Comparison of ENCODE assay signal across 21 mouse cellular contexts in the genomic region with DNA sequence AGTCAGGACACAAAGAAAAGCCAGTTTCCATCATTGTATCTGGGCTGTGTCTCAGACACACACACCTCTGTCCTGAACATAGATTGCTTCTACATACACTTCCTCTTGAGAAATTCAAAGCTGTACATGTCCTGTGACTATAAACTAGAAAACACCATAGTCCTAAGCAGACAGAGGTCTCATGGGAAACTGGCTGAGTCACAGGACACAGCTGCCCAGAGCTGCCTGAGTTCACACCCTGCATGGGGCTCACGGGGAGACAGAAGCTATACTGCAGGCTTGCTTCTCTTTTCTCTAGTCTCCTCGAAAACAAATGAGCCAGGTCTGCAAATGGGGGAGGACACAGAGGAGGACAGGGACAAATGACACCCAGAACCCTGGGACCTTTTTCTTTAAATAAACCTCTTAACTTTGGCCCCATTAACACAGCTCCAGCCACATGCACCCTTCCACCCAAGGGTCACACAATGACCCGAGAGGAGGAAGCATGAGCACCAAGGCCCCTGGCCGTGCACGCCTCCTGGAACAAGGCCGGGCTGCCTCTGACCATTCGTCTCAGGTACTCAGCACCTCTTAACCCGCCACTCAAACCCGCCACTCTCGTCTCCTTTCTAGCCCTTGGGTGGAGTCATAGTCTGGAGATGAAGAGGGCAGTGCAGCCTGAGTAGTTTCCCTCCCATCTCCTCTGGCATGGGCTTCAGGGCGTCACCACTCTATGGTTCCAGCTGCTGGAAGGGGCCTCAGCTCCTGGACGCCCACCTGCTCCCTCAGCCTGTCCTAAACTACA. TPM values are rescaled to one million over a fixed set of nuclear protein-coding genes. Genes with fewer than 3 reads are reported as not detected.
DNase-seq lines count a peak whose midpoint lies in the region; ATAC-seq and TF ChIP-seq lines count a peak whose summit lies in the region.
"Had no signal": no experiment of that assay in that cellular context is flagged by ENCODE, and none has a peak within 500 bp of the region (broad histone marks: within the 10 kb centered on the region; RNA-seq: fewer than 3 reads in every experiment).

No protein-coding gene starts in this region.

- no peak for ATAC-seq in midbrain, postnatal 0 days (ENCODE audit: low FRiP score)
- ATAC-seq: activated CD4-positive, CD25-positive, alpha-beta regulatory T cell, adult 4 months; CD4-positive, CD25-positive, alpha-beta regulatory T cell, adult 4 months; hindbrain, postnatal 0 days; liver, embryonic 12.5 days; midbrain, embryonic 16.5 days had no signal

- H3K79me2 ChIP-seq in MEL (ENCODE audit: control insufficient read depth, insufficient read depth, low read length, poor library complexity) = no peaks in the 10 kb centered on the region

- H3K36me3 ChIP-seq in kidney, adult 2 months (ENCODE audit: control insufficient read depth, insufficient read depth, low read length) = no peaks in the 10 kb centered on the region
- H3K36me3 ChIP-seq in MEL (ENCODE audit: control insufficient read depth in 1 of 2, insufficient read depth in 2 of 2, low read length in 2 of 2) = peaks cover 0 to 3% of the 10 kb centered on the region in 2 experiments; a peak in 1 of 4 replicates
- peaks cover 6% of the 10 kb centered on the region for H3K36me3 ChIP-seq in midbrain, postnatal 0 days (ENCODE audit: insufficient read depth, low read length)

- TF ChIP-seq CTCF in kidney, adult 2 months (conservative IDR thresholded peaks at IDR 0.05; ENCODE audit: insufficient read depth, insufficient read length, low read depth, low read length) = no peak
- no peak for TF ChIP-seq CTCF in MEL (IDR thresholded peaks at IDR 0.05 in 2 of 3, conservative IDR thresholded peaks at IDR 0.05 in 1 of 3; ENCODE audit: control insufficient read depth in 1 of 3, insufficient read depth in 1 of 3, low read depth in 2 of 3, low read length in 3 of 3, poor library complexity in 1 of 3, severe bottlenecking in 1 of 3)
- TF ChIP-seq CTCF in midbrain, postnatal 0 days (IDR thresholded peaks at IDR 0.05) = no peak

- WGBS in kidney, adult 2 months = 52% methylated on average over 12 of the region's 12 CpGs
- 88% methylated on average over 12 of the region's 12 CpGs for WGBS in midbrain, postnatal 0 days

- H3K27ac ChIP-seq in kidney, adult 2 months (ENCODE audit: insufficient read depth, low read depth, low read length) = no peak overlapping the region
- no peak overlapping the region for H3K27ac ChIP-seq in MEL (ENCODE audit: control insufficient read depth, low read depth, low read length)
- no peak overlapping the region for H3K27ac ChIP-seq in midbrain, postnatal 0 days (ENCODE audit: low read depth, low read length)
- H3K27ac ChIP-seq: hindbrain, postnatal 0 days; limb, embryonic 10.5 days; liver, embryonic 12.5 days; neural tube, embryonic 12.5 days had no signal

- H3K9me3 ChIP-seq in MEL (replicated peaks; ENCODE audit: insufficient read depth, low read length) = no peaks in the 10 kb centered on the region
- no peaks in the 10 kb centered on the region for H3K9me3 ChIP-seq in midbrain, postnatal 0 days (ENCODE audit: low read length)
- H3K9me3 ChIP-seq: limb, embryonic 10.5 days; liver, embryonic 12.5 days; megakaryocyte, embryonic 14.5 days; neural tube, embryonic 12.5 days had no signal

- peak; percentile 26 for DNase-seq in kidney, adult 11 months
- no peak for DNase-seq in kidney, adult 2 months
- peak; percentile 16 for DNase-seq in MEL (ENCODE audit: low read depth, low spot score)
- peak; percentile 76 to 78 for DNase-seq in lung, adult 18-20 months
- DNase-seq in lung, postnatal 4 days = peak; percentile 55 to 78
- no peak for DNase-seq in cerebellum, postnatal 25 days
- no peak for DNase-seq in midbrain, postnatal 0 days (ENCODE audit: low spot score)
- DNase-seq: adrenal gland, postnatal 36 days; cerebellum, postnatal 14 days; right cerebral cortex, postnatal 14 days had no signal

- no peak overlapping the region for H3K4me3 ChIP-seq in kidney, adult 2 months (ENCODE audit: insufficient read depth, low read depth, low read length)
- H3K4me3 ChIP-seq in MEL (ENCODE audit: control insufficient read depth in 1 of 2, insufficient read depth in 1 of 2, low read depth in 2 of 2, low read length in 2 of 2) = no peak overlapping the region
- H3K4me3 ChIP-seq in midbrain, postnatal 0 days (ENCODE audit: low read depth, low read length) = no peak overlapping the region
- H3K4me3 ChIP-seq: limb, embryonic 10.5 days; liver, embryonic 12.5 days; megakaryocyte, embryonic 14.5 days; neural tube, embryonic 12.5 days had no signal

- no peak overlapping the region for H3K4me2 ChIP-seq in midbrain, postnatal 0 days (ENCODE audit: low read depth, low read length, poor library complexity, severe bottlenecking)
- H3K4me2 ChIP-seq: liver, embryonic 12.5 days; neural tube, embryonic 12.5 days had no signal

- TF ChIP-seq EP300 in MEL (IDR thresholded peaks at IDR 0.05; ENCODE audit: low read depth in 1 of 2, low read length in 2 of 2) = no peak

- H3K4me1 ChIP-seq in kidney, adult 2 months (ENCODE audit: control insufficient read depth, insufficient read depth, low read length) = 0 out of 2 replicates have a peak, but pooled peaks cover 2% of the 10 kb centered on the region
- H3K4me1 ChIP-seq in MEL (ENCODE audit: control insufficient read depth in 1 of 2, insufficient read depth in 2 of 2, low read length in 2 of 2) = no peaks in the 10 kb centered on the region
- no peaks in the 10 kb centered on the region for H3K4me1 ChIP-seq in midbrain, postnatal 0 days (ENCODE audit: insufficient read depth, low read length)
- H3K4me1 ChIP-seq: liver, embryonic 12.5 days; neural tube, embryonic 12.5 days had no signal

- TF ChIP-seq POLR2A in kidney, adult 2 months (IDR thresholded peaks at IDR 0.05; ENCODE audit: low read depth, low read length) = no peak
- TF ChIP-seq POLR2A in MEL (IDR thresholded peaks at IDR 0.05; ENCODE audit: control insufficient read depth in 1 of 2, insufficient read depth in 1 of 2, low read depth in 1 of 2, low read length in 2 of 2, poor library complexity in 1 of 2) = no peak

- H3K9ac ChIP-seq in MEL (ENCODE audit: control insufficient read depth, low read depth, low read length, poor library complexity, severe bottlenecking) = no peak overlapping the region
- no peak overlapping the region for H3K9ac ChIP-seq in midbrain, postnatal 0 days (replicated peaks; ENCODE audit: low read length, poor library complexity, severe bottlenecking)
- H3K9ac ChIP-seq: liver, embryonic 12.5 days; neural tube, embryonic 12.5 days had no signal

- no peak for TF ChIP-seq RAD21 in MEL (IDR thresholded peaks at IDR 0.05; ENCODE audit: low read depth, low read length)

- H3K27me3 ChIP-seq in kidney, adult 2 months (replicated peaks; ENCODE audit: control insufficient read depth, insufficient read depth, low read length) = no peaks in the 10 kb centered on the region
- H3K27me3 ChIP-seq in MEL (ENCODE audit: control insufficient read depth in 1 of 2, insufficient read depth in 2 of 2, low read length in 2 of 2) = no peaks in the 10 kb centered on the region
- no peaks in the 10 kb centered on the region for H3K27me3 ChIP-seq in midbrain, postnatal 0 days (ENCODE audit: insufficient read depth, low read length)
- H3K27me3 ChIP-seq: liver, embryonic 12.5 days; megakaryocyte, embryonic 14.5 days; neural tube, embryonic 12.5 days had no signal

TF ChIP-seq in MEL, 35 proteins besides CTCF, POLR2A, EP300 and RAD21 (continues in another document):
- TF ChIP-seq MAZ (IDR thresholded peaks at IDR 0.05; ENCODE audit: low read depth, low read length) (no peak), RCOR1 (IDR thresholded peaks at IDR 0.05; ENCODE audit: low read depth, low read length) (no peak), UBTF (IDR thresholded peaks at IDR 0.05; ENCODE audit: borderline replicate concordance, insufficient read depth, low read depth, low read length) (no peak), USF2 (IDR thresholded peaks at IDR 0.05; ENCODE audit: borderline replicate concordance in 1 of 2, insufficient read depth in 1 of 2, low read depth in 1 of 2, low read length in 2 of 2) (no peak), USF1 (IDR thresholded peaks at IDR 0.05; ENCODE audit: low read depth, low read length) (no peak), MEF2A (IDR thresholded peaks at IDR 0.05; ENCODE audit: extremely low read depth, insufficient replicate concordance, low read depth, low read length, poor library complexity, severe bottlenecking) (no peak), CHD2 (IDR thresholded peaks at IDR 0.05; ENCODE audit: low read length) (no peak), JUND (IDR thresholded peaks at IDR 0.05; ENCODE audit: low read depth, low read length) (no peak), ZNF384 (IDR thresholded peaks at IDR 0.05; ENCODE audit: low read depth, low read length) (no peak), E2F4 (IDR thresholded peaks at IDR 0.05; ENCODE audit: borderline replicate concordance, low read depth, low read length) (no peak), ZMIZ1 (IDR thresholded peaks at IDR 0.05; ENCODE audit: low read depth, low read length) (no peak), ZC3H11A (IDR thresholded peaks at IDR 0.05; ENCODE audit: low read depth, low read length) (no peak), ETS1 (IDR thresholded peaks at IDR 0.05; ENCODE audit: low read depth, low read length) (no peak), POLR2AphosphoS2 (IDR thresholded peaks at IDR 0.05; ENCODE audit: low read length) (no peak), NELFE (IDR thresholded peaks at IDR 0.05; ENCODE audit: low read depth, low read length) (no peak)

RNA-seq across cellular contexts. Expression of a gene that starts 12.9 kb away (rescaled TPM):
- polyA plus RNA-seq in kidney, adult 2 months (2012; rRNA removed) = 11.3 and 12.2 TPM in 2 replicates
- total RNA-seq in MEL (2012; rRNA removed) = not detected in 2 replicates
- polyA plus RNA-seq in MEL (2012; ENCODE audit: insufficient read depth in 1 of 2, insufficient read length in 2 of 2, low read depth in 1 of 2, low replicate concordance in 2 of 2, missing spikeins in 1 of 2) = not detected
- total RNA-seq in midbrain, postnatal 0 days (2014; rRNA removed) = not detected in 2 replicates
- not detected in 2 replicates for polyA plus RNA-seq in midbrain, postnatal 0 days (2015; fragmentation: Nextera tagmentation; extraction: Ambion mirVana)
- total RNA-seq: adrenal gland, postnatal 36 days; gastrocnemius, postnatal 4 days; heart, postnatal 25 days; hindbrain, postnatal 0 days had no signal
- polyA plus RNA-seq: activated CD4-positive, CD25-positive, alpha-beta regulatory T cell, adult 4 months; CD4-positive, CD25-positive, alpha-beta regulatory T cell, adult 4 months; embryonic facial prominence, embryonic 11.5 days; limb, embryonic 10.5 days; midbrain, embryonic 16.5 days; neural tube, embryonic 12.5 days had no signal

RNA-seq across cellular contexts. Expression of a gene that starts 20.7 kb away (rescaled TPM):
- 5.3 and 5.4 TPM in 2 replicates for polyA plus RNA-seq in kidney, adult 2 months (2012; rRNA removed)
- 0.20 and 0.50 TPM in 2 replicates for total RNA-seq in MEL (2012; rRNA removed)
- 1 to 10 TPM in 1 of 2 experiments, not detected in 1; 2.0 TPM for polyA plus RNA-seq in MEL (2012; ENCODE audit: insufficient read depth in 1 of 2, insufficient read length in 2 of 2, low read depth in 1 of 2, low replicate concordance in 2 of 2, missing spikeins in 1 of 2)
- total RNA-seq in midbrain, postnatal 0 days (2014; rRNA removed) = 122 and 132 TPM in 2 replicates
- polyA plus RNA-seq in midbrain, postnatal 0 days (2015; fragmentation: Nextera tagmentation; extraction: Ambion mirVana) = 2.8 and 3.9 TPM in 2 replicates

RNA-seq across cellular contexts. Expression of a gene that starts 35.3 kb away (rescaled TPM):
- 16.4 and 23.5 TPM in 2 replicates for polyA plus RNA-seq in kidney, adult 2 months (2012; rRNA removed)
- total RNA-seq in MEL (2012; rRNA removed) = 15.7 and 19.7 TPM in 2 replicates
- polyA plus RNA-seq in MEL (2012; ENCODE audit: insufficient read depth in 1 of 2, insufficient read length in 2 of 2, low read depth in 1 of 2, low replicate concordance in 2 of 2, missing spikeins in 1 of 2) = 10 to 100 TPM; 50.5 to 76.8 TPM
- 13.0 and 14.1 TPM in 2 replicates for total RNA-seq in midbrain, postnatal 0 days (2014; rRNA removed)
- 8.7 and 9.9 TPM in 2 replicates for polyA plus RNA-seq in midbrain, postnatal 0 days (2015; fragmentation: Nextera tagmentation; extraction: Ambion mirVana)

Comparison
In these comparisons a context has a peak if more than half of its experiments do, and no peak if none do; other contexts are left out.
1. DNase-seq: peak in kidney, adult 11 months (single experiment), MEL (single experiment), lung, adult 18-20 months (2 of 2) and lung, postnatal 4 days (2 of 2); none in kidney, adult 2 months (single experiment), cerebellum, postnatal 25 days (0 of 2) and midbrain, postnatal 0 days (single experiment).
2. RNA of a gene that starts 12.9 kb away (polyA plus RNA-seq): 11.3 to 12.2 TPM in kidney, adult 2 months; not detected in midbrain, postnatal 0 days and not detected in MEL; every median in the first group is over 10 times any median in the second.